Mouse (Mus musculus) urinary bladder, postnatal 14 days (tissue): Measurements from ENCODE around the gene Fndc7.
"Not testable (repeated sequence)": the region's sequence is repeated elsewhere in the genome, so short reads cannot be mapped to it uniquely, and the experiment has no call there.

Source experiments
- DNase-seq: peaks from one replicate; pipeline ENCODE4 v3.0.0; 2021; ENCODE audit warnings: low spot score

The Fndc7 gene

GRCm38 (mm10) chr3:108853266-108853665 is 36.5 kb downstream of the Fndc7 start:
- DNase-seq = no peak

GRCm38 (mm10) chr3:108851996-108852697 is 37.7 kb downstream of the Fndc7 start:
- DNase-seq = no peak

GRCm38 (mm10) chr3:108851554-108851953 is 38.3 kb downstream of the Fndc7 start:
- no peak for DNase-seq

- DNase-seq = no peak
Observed at GRCm38 (mm10) chr3:108851075-108851474, 38.7 kb downstream of the Fndc7 start.

GRCm38 (mm10) chr3:108850506-108850905 is 39.3 kb downstream of the Fndc7 start:
- DNase-seq = peak; percentile 33

- DNase-seq = no peak
Observed at GRCm38 (mm10) chr3:108846616-108847015, 43.2 kb downstream of the Fndc7 start.

- DNase-seq = no peak
Observed at GRCm38 (mm10) chr3:108844521-108844920, 45.3 kb downstream of the Fndc7 start.

- DNase-seq = no peak
Observed at GRCm38 (mm10) chr3:108844026-108844425, 45.8 kb downstream of the Fndc7 start.

- no peak for DNase-seq
Observed at GRCm38 (mm10) chr3:108840716-108841054, 49.1 kb downstream of the Fndc7 start.

GRCm38 (mm10) chr3:108840000-108840715 is 49.6 kb downstream of the Fndc7 start, which contains the start of gene Stxbp3:
Gene Stxbp3 (minus strand): TSS chr3:108840526.
- DNase-seq = peak; percentile 99

- no peak for DNase-seq
Observed at GRCm38 (mm10) chr3:108839647-108839999, 50.2 kb downstream of the Fndc7 start.

GRCm38 (mm10) chr3:108838980-108839379 is 50.8 kb downstream of the Fndc7 start:
- DNase-seq = no peak

- no peak for DNase-seq
Observed at GRCm38 (mm10) chr3:108836931-108837330, 52.9 kb downstream of the Fndc7 start.

GRCm38 (mm10) chr3:108833717-108834116 is 56.1 kb downstream of the Fndc7 start:
- DNase-seq = not testable (repeated sequence)

- no peak for DNase-seq
Observed at GRCm38 (mm10) chr3:108831750-108832149, 58.1 kb downstream of the Fndc7 start.

- peak; percentile 19 for DNase-seq
Observed at GRCm38 (mm10) chr3:108830493-108830892, 59.3 kb downstream of the Fndc7 start.

GRCm38 (mm10) chr3:108815631-108816030 is 74.2 kb downstream of the Fndc7 start:
- DNase-seq = no peak

GRCm38 (mm10) chr3:108810747-108811263 is 79.0 kb downstream of the Fndc7 start:
- no peak for DNase-seq

- no peak for DNase-seq
Observed at GRCm38 (mm10) chr3:108805622-108806021, 84.2 kb downstream of the Fndc7 start.
